Mouse (Mus musculus): ENCODE results near the gene Sub1. TPM values are rescaled to one million over a fixed set of nuclear protein-coding genes. Genes with fewer than 3 reads are reported as not detected.

The Sub1 gene
- polyA plus RNA-seq, 1 experiment: 5.2 TPM

GRCm38 (mm10) chr15:12031861-12032260 lies 35.1 kb upstream of the Sub1 start:
- H3K4me3 ChIP-seq (replicated peaks; ENCODE audit: extremely low read depth, low read depth, low read length): no peak overlapping the region
- DNase-seq: no peak
- no peaks in the 10 kb centered on the region for H3K4me1 ChIP-seq (ENCODE audit: control insufficient read depth, insufficient read depth, low read length)
- TF ChIP-seq POLR2A (IDR thresholded peaks at IDR 0.05; ENCODE audit: borderline replicate concordance, extremely low read depth, low read depth, low read length) (no peak), CTCF (IDR thresholded peaks at IDR 0.05; ENCODE audit: insufficient read depth, low read length) (no peak)
- 76% methylated on average over 8 of the region's 8 CpGs for WGBS

GRCm38 (mm10) chr15:12030221-12030620 lies 33.4 kb upstream of the Sub1 start:
- TF ChIP-seq POLR2A (IDR thresholded peaks at IDR 0.05; ENCODE audit: borderline replicate concordance, extremely low read depth, low read depth, low read length) (no peak), CTCF (IDR thresholded peaks at IDR 0.05; ENCODE audit: insufficient read depth, low read length) (no peak)
- no peak for DNase-seq
- Histone ChIP-seq H3K4me3 (replicated peaks; ENCODE audit: extremely low read depth, low read depth, low read length) (no peak overlapping the region), H3K4me1 (ENCODE audit: control insufficient read depth, insufficient read depth, low read length) (no peaks in the 10 kb centered on the region)
- 66% methylated on average over 4 of the region's 4 CpGs for WGBS

GRCm38 (mm10) chr15:12027807-12028206 lies 31.0 kb upstream of the Sub1 start:
- no peak for DNase-seq
- Histone ChIP-seq H3K4me3 (replicated peaks; ENCODE audit: extremely low read depth, low read depth, low read length) (no peak overlapping the region), H3K4me1 (ENCODE audit: control insufficient read depth, insufficient read depth, low read length) (no peaks in the 10 kb centered on the region)
- TF ChIP-seq CTCF (IDR thresholded peaks at IDR 0.05; ENCODE audit: insufficient read depth, low read length): no peak
- no peak for TF ChIP-seq POLR2A (IDR thresholded peaks at IDR 0.05; ENCODE audit: borderline replicate concordance, extremely low read depth, low read depth, low read length)
- WGBS: 53% methylated on average over 3 of the region's 3 CpGs

- no peak for DNase-seq
- TF ChIP-seq CTCF (IDR thresholded peaks at IDR 0.05; ENCODE audit: insufficient read depth, low read length) (no peak), POLR2A (IDR thresholded peaks at IDR 0.05; ENCODE audit: borderline replicate concordance, extremely low read depth, low read depth, low read length) (no peak)
- no peak overlapping the region for H3K4me3 ChIP-seq (replicated peaks; ENCODE audit: extremely low read depth, low read depth, low read length)
- 87% methylated on average over 5 of the region's 5 CpGs for WGBS
- no peaks in the 10 kb centered on the region for H3K4me1 ChIP-seq (ENCODE audit: control insufficient read depth, insufficient read depth, low read length)
Observed at GRCm38 (mm10) chr15:12026932-12027450, 30.2 kb upstream of the Sub1 start.

GRCm38 (mm10) chr15:12026026-12026425 lies 29.2 kb upstream of the Sub1 start:
- H3K4me1 ChIP-seq (ENCODE audit: control insufficient read depth, insufficient read depth, low read length): no peaks in the 10 kb centered on the region
- DNase-seq: no peak
- H3K4me3 ChIP-seq (replicated peaks; ENCODE audit: extremely low read depth, low read depth, low read length): no peak overlapping the region
- no peak for TF ChIP-seq CTCF (IDR thresholded peaks at IDR 0.05; ENCODE audit: insufficient read depth, low read length)
- TF ChIP-seq POLR2A (IDR thresholded peaks at IDR 0.05; ENCODE audit: borderline replicate concordance, extremely low read depth, low read depth, low read length): no peak
- WGBS: 52% methylated on average over 5 of the region's 5 CpGs

- TF ChIP-seq CTCF (IDR thresholded peaks at IDR 0.05; ENCODE audit: insufficient read depth, low read length) (no peak), POLR2A (IDR thresholded peaks at IDR 0.05; ENCODE audit: borderline replicate concordance, extremely low read depth, low read depth, low read length) (no peak)
- Histone ChIP-seq H3K4me1 (ENCODE audit: control insufficient read depth, insufficient read depth, low read length) (no peaks in the 10 kb centered on the region), H3K4me3 (replicated peaks; ENCODE audit: extremely low read depth, low read depth, low read length) (no peak overlapping the region)
- 66% methylated on average over 10 of the region's 10 CpGs for WGBS
- DNase-seq: no peak
Observed at GRCm38 (mm10) chr15:12025341-12025740, 28.6 kb upstream of the Sub1 start.

- WGBS: 41% methylated on average over 14 of the region's 14 CpGs
- H3K4me3 ChIP-seq (replicated peaks; ENCODE audit: extremely low read depth, low read depth, low read length): no peak overlapping the region
- H3K4me1 ChIP-seq (ENCODE audit: control insufficient read depth, insufficient read depth, low read length): no peaks in the 10 kb centered on the region
- DNase-seq: no peak
- TF ChIP-seq POLR2A (IDR thresholded peaks at IDR 0.05; ENCODE audit: borderline replicate concordance, extremely low read depth, low read depth, low read length) (no peak), CTCF (IDR thresholded peaks at IDR 0.05; ENCODE audit: insufficient read depth, low read length) (no peak)
Observed at GRCm38 (mm10) chr15:12024791-12025268, 28.0 kb upstream of the Sub1 start.

- Histone ChIP-seq H3K4me1 (ENCODE audit: control insufficient read depth, insufficient read depth, low read length) (no peaks in the 10 kb centered on the region), H3K4me3 (replicated peaks; ENCODE audit: extremely low read depth, low read depth, low read length) (no peak overlapping the region)
- WGBS: 90% methylated on average over 14 of the region's 14 CpGs
- TF ChIP-seq CTCF (IDR thresholded peaks at IDR 0.05; ENCODE audit: insufficient read depth, low read length): no peak
- no peak for TF ChIP-seq POLR2A (IDR thresholded peaks at IDR 0.05; ENCODE audit: borderline replicate concordance, extremely low read depth, low read depth, low read length)
- no peak for DNase-seq
Observed at GRCm38 (mm10) chr15:12019443-12019842, 22.7 kb upstream of the Sub1 start.

GRCm38 (mm10) chr15:12018428-12018757 lies 21.6 kb upstream of the Sub1 start:
- Histone ChIP-seq H3K4me3 (replicated peaks; ENCODE audit: extremely low read depth, low read depth, low read length) (no peak overlapping the region), H3K4me1 (ENCODE audit: control insufficient read depth, insufficient read depth, low read length) (no peaks in the 10 kb centered on the region)
- TF ChIP-seq POLR2A (IDR thresholded peaks at IDR 0.05; ENCODE audit: borderline replicate concordance, extremely low read depth, low read depth, low read length): no peak
- 81% methylated on average over 6 of the region's 6 CpGs for WGBS
- no peak for DNase-seq

GRCm38 (mm10) chr15:12017700-12018427 lies 21.1 kb upstream of the Sub1 start:
- TF ChIP-seq POLR2A (IDR thresholded peaks at IDR 0.05; ENCODE audit: borderline replicate concordance, extremely low read depth, low read depth, low read length) (no peak), CTCF (IDR thresholded peaks at IDR 0.05; ENCODE audit: insufficient read depth, low read length) (no peak)
- no peak overlapping the region for H3K4me3 ChIP-seq (replicated peaks; ENCODE audit: extremely low read depth, low read depth, low read length)

More at GRCm38 (mm10) chr15:12017700-12018427, 21.1 kb upstream of the Sub1 start:
- no peaks in the 10 kb centered on the region for H3K4me1 ChIP-seq (ENCODE audit: control insufficient read depth, insufficient read depth, low read length)
- WGBS: 39% methylated on average over 13 of the region's 13 CpGs
- no peak for DNase-seq
